Mouse (Mus musculus): ENCODE results near the gene Tpo. TPM values are rescaled to one million over a fixed set of nuclear protein-coding genes. Genes with fewer than 3 reads are reported as not detected.

Gene Tpo
- total and polyA plus RNA-seq, 2 experiments from 2014 or later: 0.49 to 0.59 TPM

- Histone ChIP-seq H3K27ac (ENCODE audit: low read depth, low read length) (no peak overlapping the region), H3K4me2 (ENCODE audit: low read depth, low read length, poor library complexity, severe bottlenecking) (no peak overlapping the region), H3K4me1 (ENCODE audit: insufficient read depth, low read length) (no peaks in the 10 kb centered on the region), H3K27me3 (ENCODE audit: insufficient read depth, low read length) (peaks cover 6% of the 10 kb centered on the region; the same call in 1 of the 2 replicates), H3K36me3 (ENCODE audit: insufficient read depth, low read length) (no peaks in the 10 kb centered on the region), H3K9me3 (ENCODE audit: low read length) (no peaks in the 10 kb centered on the region), H3K4me3 (ENCODE audit: low read depth, low read length) (no peak overlapping the region), H3K9ac (replicated peaks; ENCODE audit: low read length, poor library complexity, severe bottlenecking) (no peak overlapping the region)
- no peak for ATAC-seq (ENCODE audit: low FRiP score)
- no peak for DNase-seq (ENCODE audit: low spot score)
- no peak for TF ChIP-seq CTCF (IDR thresholded peaks at IDR 0.05)
- WGBS: 78% methylated on average over 9 of the region's 9 CpGs
These were observed 82.6 kb downstream of the Tpo start for GRCm38 (mm10) chr12:30049818-30050217.

- H3K27me3 ChIP-seq (ENCODE audit: insufficient read depth, low read length): peaks cover 6% of the 10 kb centered on the region; the same call in 1 of the 2 replicates
- H3K36me3 ChIP-seq (ENCODE audit: insufficient read depth, low read length): no peaks in the 10 kb centered on the region
- 80% methylated on average over 6 of the region's 6 CpGs for WGBS
- ATAC-seq (ENCODE audit: low FRiP score) (no peak), DNase-seq (ENCODE audit: low spot score) (no peak)
- H3K27ac ChIP-seq (ENCODE audit: low read depth, low read length): no peak overlapping the region
- no peaks in the 10 kb centered on the region for H3K9me3 ChIP-seq (ENCODE audit: low read length)
- no peak overlapping the region for H3K4me2 ChIP-seq (ENCODE audit: low read depth, low read length, poor library complexity, severe bottlenecking)
- no peak overlapping the region for H3K9ac ChIP-seq (replicated peaks; ENCODE audit: low read length, poor library complexity, severe bottlenecking)
- no peak for TF ChIP-seq CTCF (IDR thresholded peaks at IDR 0.05)
- no peak overlapping the region for H3K4me3 ChIP-seq (ENCODE audit: low read depth, low read length)
- H3K4me1 ChIP-seq (ENCODE audit: insufficient read depth, low read length): no peaks in the 10 kb centered on the region
These were observed 83.6 kb downstream of the Tpo start for GRCm38 (mm10) chr12:30048848-30049247.

GRCm38 (mm10) chr12:30040150-30040549 is 92.3 kb downstream of the Tpo start:
- Histone ChIP-seq H3K4me3 (ENCODE audit: low read depth, low read length) (no peak overlapping the region), H3K27me3 (ENCODE audit: insufficient read depth, low read length) (no peaks in the 10 kb centered on the region), H3K4me1 (ENCODE audit: insufficient read depth, low read length) (peaks cover 3% of the 10 kb centered on the region; the same call in 1 of the 2 replicates), H3K36me3 (ENCODE audit: insufficient read depth, low read length) (no peaks in the 10 kb centered on the region), H3K9ac (replicated peaks; ENCODE audit: low read length, poor library complexity, severe bottlenecking) (no peak overlapping the region), H3K27ac (ENCODE audit: low read depth, low read length) (no peak overlapping the region), H3K9me3 (ENCODE audit: low read length) (no peaks in the 10 kb centered on the region), H3K4me2 (ENCODE audit: low read depth, low read length, poor library complexity, severe bottlenecking) (no peak overlapping the region)
- peak; percentile 49 for DNase-seq (ENCODE audit: low spot score)
- 27% methylated on average over 4 of the region's 4 CpGs for WGBS
- TF ChIP-seq CTCF (IDR thresholded peaks at IDR 0.05): peak; percentile 84
- ATAC-seq (ENCODE audit: low FRiP score): no peak

- ATAC-seq (ENCODE audit: low FRiP score) (0 out of 2 replicates have a peak, but pooled peaks have one; percentile 53), DNase-seq (ENCODE audit: low spot score) (peak; percentile 76)
- 45% methylated on average over 4 of the region's 4 CpGs for WGBS
- Histone ChIP-seq H3K4me1 (ENCODE audit: insufficient read depth, low read length) (peaks cover 3% of the 10 kb centered on the region; the same call in 1 of the 2 replicates), H3K27me3 (ENCODE audit: insufficient read depth, low read length) (no peaks in the 10 kb centered on the region), H3K4me3 (ENCODE audit: low read depth, low read length) (no peak overlapping the region), H3K36me3 (ENCODE audit: insufficient read depth, low read length) (no peaks in the 10 kb centered on the region), H3K27ac (ENCODE audit: low read depth, low read length) (no peak overlapping the region), H3K9ac (replicated peaks; ENCODE audit: low read length, poor library complexity, severe bottlenecking) (no peak overlapping the region), H3K4me2 (ENCODE audit: low read depth, low read length, poor library complexity, severe bottlenecking) (no peak overlapping the region), H3K9me3 (ENCODE audit: low read length) (no peaks in the 10 kb centered on the region)
- peak; percentile 85 for TF ChIP-seq CTCF (IDR thresholded peaks at IDR 0.05)
These were observed 92.9 kb downstream of the Tpo start for GRCm38 (mm10) chr12:30039565-30039964.

- Histone ChIP-seq H3K9me3 (ENCODE audit: low read length) (no peaks in the 10 kb centered on the region), H3K27ac (ENCODE audit: low read depth, low read length) (0 out of 2 replicates have a peak overlapping the region, but pooled peaks have one; percentile 27), H3K4me2 (ENCODE audit: low read depth, low read length, poor library complexity, severe bottlenecking) (no peak overlapping the region), H3K36me3 (ENCODE audit: insufficient read depth, low read length) (no peaks in the 10 kb centered on the region), H3K9ac (replicated peaks; ENCODE audit: low read length, poor library complexity, severe bottlenecking) (no peak overlapping the region), H3K4me3 (ENCODE audit: low read depth, low read length) (no peak overlapping the region), H3K27me3 (ENCODE audit: insufficient read depth, low read length) (no peaks in the 10 kb centered on the region), H3K4me1 (ENCODE audit: insufficient read depth, low read length) (peaks cover 3% of the 10 kb centered on the region; the same call in 1 of the 2 replicates)
- DNase-seq (ENCODE audit: low spot score): peak; percentile 82
- ATAC-seq (ENCODE audit: low FRiP score): peak; percentile 83
- TF ChIP-seq CTCF (IDR thresholded peaks at IDR 0.05): no peak
- WGBS: 31% methylated on average over 4 of the region's 4 CpGs
These were observed 95.8 kb downstream of the Tpo start for GRCm38 (mm10) chr12:30036569-30037055.

GRCm38 (mm10) chr12:30035841-30036568 is 96.4 kb downstream of the Tpo start:
- no peak for TF ChIP-seq CTCF (IDR thresholded peaks at IDR 0.05)
- H3K4me1 ChIP-seq (ENCODE audit: insufficient read depth, low read length): peaks cover 3% of the 10 kb centered on the region; the same call in 1 of the 2 replicates

More at GRCm38 (mm10) chr12:30035841-30036568, 96.4 kb downstream of the Tpo start:
- no peak overlapping the region for H3K4me2 ChIP-seq (ENCODE audit: low read depth, low read length, poor library complexity, severe bottlenecking)
- peak overlapping the region; percentile 27; the same call in 1 of the 2 replicates for H3K27ac ChIP-seq (ENCODE audit: low read depth, low read length)
- no peaks in the 10 kb centered on the region for H3K36me3 ChIP-seq (ENCODE audit: insufficient read depth, low read length)
- no peaks in the 10 kb centered on the region for H3K27me3 ChIP-seq (ENCODE audit: insufficient read depth, low read length)
- H3K9ac ChIP-seq (replicated peaks; ENCODE audit: low read length, poor library complexity, severe bottlenecking): no peak overlapping the region
- DNase-seq (ENCODE audit: low spot score) (no peak), ATAC-seq (ENCODE audit: low FRiP score) (no peak)
- H3K4me3 ChIP-seq (ENCODE audit: low read depth, low read length): no peak overlapping the region
- H3K9me3 ChIP-seq (ENCODE audit: low read length): no peaks in the 10 kb centered on the region

All from midbrain, postnatal 0 days (tissue).